Mouse (Mus musculus) myocyte (in vitro differentiated cells): ENCODE data around the gene Hist2h3b. TPM values are rescaled to one million over a fixed set of nuclear protein-coding genes. Genes with fewer than 3 reads are reported as not detected.
A peak's percentile ranks its signal among the peaks of the same experiment; 100 is the strongest.

ENCODE experiments used
- H3K27me3 ChIP-seq: one replicate; pipeline ENCODE4 v1.6.1; 2011; ENCODE audit not compliant: control insufficient read depth, insufficient read depth, insufficient read length
- H3K36me3 ChIP-seq: one replicate; pipeline ENCODE4 v1.6.1; 2011; ENCODE audit not compliant: control insufficient read depth, insufficient read depth
- H3K4me2 ChIP-seq: one replicate; pipeline ENCODE4 v1.6.1; 2011; ENCODE audit warnings: low read depth, control low read depth
- H3K4me3 ChIP-seq: one replicate; pipeline ENCODE4 v1.5.1; 2011; ENCODE audit warnings: mild to moderate bottlenecking, control low read depth, moderate library complexity
- H3K79me2 ChIP-seq: one replicate; pipeline ENCODE4 v1.6.1; 2011; ENCODE audit not compliant: control insufficient read depth, insufficient read depth
- H3ac ChIP-seq: one replicate; pipeline ENCODE4 v1.6.1; 2011; ENCODE audit not compliant: control insufficient read depth, insufficient read length
- CEBPB ChIP-seq: IDR thresholded peaks from 2 replicates; pipeline ENCODE4 v1.6.1; 2011; ENCODE audit warnings: mild to moderate bottlenecking, moderate library complexity; ENCODE audit not compliant: poor library complexity, insufficient read depth, severe bottlenecking
- E2F4 ChIP-seq: IDR thresholded peaks from one replicate; pipeline ENCODE4 v1.6.1; 2011; ENCODE audit warnings: mild to moderate bottlenecking, control low read depth, moderate library complexity; ENCODE audit not compliant: insufficient read depth
- MAX ChIP-seq: IDR thresholded peaks from one replicate; pipeline ENCODE4 v1.6.1; 2011; ENCODE audit warnings: low read depth, mild to moderate bottlenecking, control low read depth
- MYOD1 ChIP-seq, 3 experiments: IDR thresholded peaks; one replicate each; pipeline ENCODE4 v1.6.1; 2011; ENCODE audit warnings: control low read depth in 2 of 3, low read depth in 2 of 3, mild to moderate bottlenecking in 2 of 3, moderate library complexity in 1 of 3; ENCODE audit not compliant: insufficient read length in 2 of 3, control insufficient read depth in 1 of 3
- MYOG ChIP-seq, 3 experiments: IDR thresholded peaks; one replicate each; pipeline ENCODE4 v1.6.1; 2011; ENCODE audit warnings: control low read depth in 2 of 3, low read depth in 2 of 3, mild to moderate bottlenecking in 2 of 3; ENCODE audit not compliant: insufficient read length in 2 of 3, control insufficient read depth in 1 of 3, insufficient read depth in 1 of 3
- POLR2A ChIP-seq: IDR thresholded peaks from one replicate; pipeline ENCODE4 v1.6.1; 2011; ENCODE audit warnings: low read depth, mild to moderate bottlenecking, control low read depth, moderate library complexity; ENCODE audit not compliant: insufficient read length
- POLR2AphosphoS2 ChIP-seq: IDR thresholded peaks from one replicate; pipeline ENCODE4 v1.6.1; 2011; ENCODE audit warnings: low read depth, control low read depth; ENCODE audit not compliant: insufficient read length
- REST ChIP-seq: IDR thresholded peaks from one replicate; pipeline ENCODE4 v1.6.1; 2011; ENCODE audit warnings: mild to moderate bottlenecking, control low read depth, moderate library complexity; ENCODE audit not compliant: insufficient read depth, insufficient read length
- SRF ChIP-seq: IDR thresholded peaks from one replicate; pipeline ENCODE4 v1.6.1; 2011; ENCODE audit warnings: low read depth; ENCODE audit not compliant: control insufficient read depth, insufficient read length
- TCF12 ChIP-seq: IDR thresholded peaks from one replicate; pipeline ENCODE4 v1.6.1; 2011; ENCODE audit warnings: mild to moderate bottlenecking, control low read depth; ENCODE audit not compliant: poor library complexity, insufficient read depth, severe bottlenecking
- TCF3 ChIP-seq: IDR thresholded peaks from one replicate; pipeline ENCODE4 v1.6.1; 2011; ENCODE audit warnings: low read depth, control low read depth; ENCODE audit not compliant: insufficient read length
- USF1 ChIP-seq: IDR thresholded peaks from one replicate; pipeline ENCODE4 v1.6.1; 2011; ENCODE audit warnings: low read depth, mild to moderate bottlenecking, control low read depth, moderate library complexity
- polyA plus RNA-seq: library from polyadenylated mRNA; unstranded; fragments of >200 nt; fragmentation: generic; extraction: Trizol; gene quantifications from one replicate; pipeline ENCODE4 v1.2.1, GENCODE M21; 2012; ENCODE audit warnings: missing spikeins

Gene Hist2h3b
- polyA plus RNA-seq, 1 experiment: 1.1 TPM

DNA sequence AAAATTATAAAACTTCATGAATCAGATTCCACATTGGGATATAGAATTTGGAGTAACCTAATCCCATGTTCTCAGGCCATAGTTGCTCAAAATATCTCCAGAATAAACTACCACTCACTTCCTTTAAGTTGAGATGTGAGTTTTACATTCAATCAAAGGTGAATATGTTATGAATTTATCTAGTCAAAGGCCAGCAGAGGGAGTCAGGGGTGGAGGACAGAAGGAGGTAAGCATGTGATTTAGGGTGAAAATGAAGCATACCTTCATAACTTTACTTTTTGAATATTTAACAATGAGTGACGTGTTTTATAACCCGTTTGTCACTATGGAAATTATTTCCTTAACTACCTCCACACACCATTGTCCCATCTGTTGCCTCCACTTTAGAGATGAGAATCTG, 33.5 kb upstream of the Hist2h3b start:
- no peaks in the 10 kb centered on the region for H3K36me3 ChIP-seq
- no peak overlapping the region for H3ac ChIP-seq
- no peak overlapping the region for H3K4me3 ChIP-seq
- no peak overlapping the region for H3K4me2 ChIP-seq
- no peaks in the 10 kb centered on the region for H3K79me2 ChIP-seq
- TF ChIP-seq MAX (no peak), SRF (no peak), POLR2AphosphoS2 (no peak), USF1 (no peak), E2F4 (no peak), MYOG (IDR thresholded peaks at IDR 0.05; ENCODE audit: control insufficient read depth in 1 of 3, insufficient read depth in 1 of 3, insufficient read length in 2 of 3, low read depth in 2 of 3) (no peak), POLR2A (no peak), MYOD1 (IDR thresholded peaks at IDR 0.05; ENCODE audit: control insufficient read depth in 1 of 3, insufficient read length in 2 of 3, low read depth in 2 of 3) (no peak), TCF12 (no peak), REST (no peak), CEBPB (no peak), TCF3 (no peak)
- H3K27me3 ChIP-seq: no peaks in the 10 kb centered on the region

DNA sequence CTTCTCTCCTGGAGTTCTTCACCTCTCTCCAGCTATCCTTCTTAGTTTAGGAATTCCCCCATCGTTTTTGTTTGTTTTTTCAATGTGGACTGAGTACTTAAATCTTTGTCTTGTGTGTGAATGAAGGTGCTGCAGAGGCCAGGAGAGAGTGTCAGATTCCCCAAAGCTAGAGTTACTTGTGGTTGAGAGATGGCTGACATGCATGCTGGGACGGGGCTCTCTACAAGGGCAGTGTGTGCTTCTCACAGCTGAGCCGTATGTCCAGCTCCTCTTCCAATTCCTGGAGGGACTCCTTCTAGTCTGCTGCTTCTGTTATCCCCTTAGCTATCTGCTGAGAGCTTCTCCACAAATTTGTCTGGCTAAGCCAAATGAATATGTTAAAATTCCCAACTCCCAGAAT, 32.6 kb upstream of the Hist2h3b start:
- H3K79me2 ChIP-seq: no peaks in the 10 kb centered on the region
- no peak overlapping the region for H3K4me2 ChIP-seq
- no peaks in the 10 kb centered on the region for H3K27me3 ChIP-seq
- peak; percentile 50 for TF ChIP-seq POLR2AphosphoS2
- no peak for TF ChIP-seq REST
- H3K36me3 ChIP-seq: no peaks in the 10 kb centered on the region
- H3ac ChIP-seq: no peak overlapping the region
- peak overlapping the region; percentile 31 for H3K4me3 ChIP-seq

DNA sequence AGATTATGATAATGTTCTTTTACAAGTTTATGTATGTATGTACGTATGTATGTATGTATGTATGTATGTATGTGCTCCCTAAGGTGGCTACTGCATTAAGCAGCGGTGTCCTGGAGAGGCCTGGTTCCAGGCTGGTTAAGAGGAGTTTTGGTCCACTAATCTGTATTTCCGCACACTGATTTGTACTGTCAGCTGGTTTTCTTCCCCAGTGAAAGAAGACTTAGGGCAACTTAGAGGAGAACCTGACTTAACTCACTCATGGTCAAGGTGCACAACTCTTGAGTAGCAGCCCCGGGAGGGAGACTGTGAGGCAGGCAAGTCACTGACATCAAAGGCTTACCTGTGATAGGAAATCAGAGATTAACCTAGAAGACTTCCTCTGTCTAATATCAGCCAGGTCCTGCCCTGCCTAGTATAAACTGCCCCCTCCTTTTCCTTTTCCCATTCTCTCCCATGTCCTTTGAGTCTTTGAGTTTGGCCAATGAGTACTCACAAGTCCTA, 31.6 kb upstream of the Hist2h3b start:
- Histone ChIP-seq H3K79me2 (no peaks in the 10 kb centered on the region), H3K4me3 (peak overlapping the region; percentile 31), H3ac (no peak overlapping the region), H3K4me2 (peak overlapping the region; percentile 85), H3K27me3 (no peaks in the 10 kb centered on the region), H3K36me3 (no peaks in the 10 kb centered on the region)
- TF ChIP-seq E2F4: no peak
- no peak for TF ChIP-seq POLR2AphosphoS2
- TF ChIP-seq USF1: no peak
- TF ChIP-seq SRF: no peak

GRCm38 (mm10) chr3:96237335-96237903, 31.0 kb upstream of the Hist2h3b start:
- Histone ChIP-seq H3K4me3 (peak overlapping the region; percentile 31), H3K4me2 (peak overlapping the region; percentile 85), H3K79me2 (no peaks in the 10 kb centered on the region), H3K27me3 (no peaks in the 10 kb centered on the region), H3ac (no peak overlapping the region), H3K36me3 (no peaks in the 10 kb centered on the region)
- TF ChIP-seq POLR2A: peak; percentile 22
- TF ChIP-seq POLR2AphosphoS2: peak; percentile 15
- no peak for TF ChIP-seq MAX

DNA sequence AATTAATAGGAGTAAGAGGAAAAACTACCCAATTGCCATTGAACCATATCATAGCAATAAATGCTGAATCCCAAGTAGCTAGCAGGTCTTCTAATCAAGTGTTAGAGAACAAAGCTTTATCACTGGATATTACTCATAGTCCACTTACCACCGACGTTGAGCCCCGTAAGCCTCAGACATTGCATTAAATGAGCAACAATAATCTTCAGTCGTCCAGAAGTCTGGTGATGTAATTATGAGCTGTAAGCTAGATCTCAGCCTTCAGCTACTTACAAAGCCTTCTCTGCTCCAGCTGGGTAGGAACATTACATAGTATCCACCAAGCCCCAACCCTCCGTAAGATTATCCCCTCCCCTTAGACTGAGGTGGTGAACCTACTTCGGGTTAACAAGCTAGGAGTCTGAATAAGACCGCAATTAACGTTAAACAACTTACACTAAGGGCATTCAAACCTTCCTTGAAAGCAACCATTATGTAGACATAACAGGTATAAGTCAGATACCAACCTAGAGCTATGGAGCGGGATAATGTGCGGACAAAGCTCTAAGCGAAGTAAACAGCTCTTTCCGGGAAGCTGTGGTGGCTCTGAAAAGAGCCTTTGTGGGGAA, 30.4 kb upstream of the Hist2h3b start:
- no peaks in the 10 kb centered on the region for H3K79me2 ChIP-seq
- peak overlapping the region; percentile 31 for H3K4me3 ChIP-seq
- H3K36me3 ChIP-seq: no peaks in the 10 kb centered on the region
- H3ac ChIP-seq: no peak overlapping the region
- TF ChIP-seq TCF12: no peak
- TF ChIP-seq POLR2AphosphoS2: peak; percentile 95
- TF ChIP-seq MAX: no peak
- TF ChIP-seq REST: no peak
- no peak for TF ChIP-seq E2F4
- no peak for TF ChIP-seq SRF
- TF ChIP-seq POLR2A: peak; percentile 60
- H3K27me3 ChIP-seq: no peaks in the 10 kb centered on the region
- H3K4me2 ChIP-seq: peak overlapping the region; percentile 85
